Mouse (Mus musculus) erythroblast, embryonic 14.5 days (primary cell): Measurements from ENCODE around the gene Cmtr1. TPM values are rescaled to one million over a fixed set of nuclear protein-coding genes. Genes with fewer than 3 reads are reported as not detected.
A peak's percentile ranks its signal among the peaks of the same experiment; 100 is the strongest.

Source experiments
- H3K27me3 ChIP-seq: 2 replicates; pipeline ENCODE4 v1.6.1; 2012; ENCODE audit warnings: inconsistent platforms; ENCODE audit not compliant: control insufficient read depth
- H3K36me3 ChIP-seq: 2 replicates; pipeline ENCODE4 v1.6.1; 2012; ENCODE audit warnings: mild to moderate bottlenecking, inconsistent platforms; ENCODE audit not compliant: control insufficient read depth
- H3K4me1 ChIP-seq: 2 replicates; pipeline ENCODE4 v1.6.1; 2012; ENCODE audit warnings: inconsistent platforms; ENCODE audit not compliant: control insufficient read depth
- H3K4me3 ChIP-seq: replicated peaks from 2 replicates; pipeline ENCODE3; 2012; ENCODE audit warnings: moderate library complexity, mild to moderate bottlenecking, inconsistent platforms
- H3K9me3 ChIP-seq: 2 replicates; pipeline ENCODE4 v1.6.1; 2012; ENCODE audit warnings: low read length, inconsistent platforms, mixed read lengths; ENCODE audit not compliant: control insufficient read depth
- GATA1 ChIP-seq: IDR thresholded peaks from 2 replicates; pipeline ENCODE4 v1.6.1; 2012; ENCODE audit warnings: low read length, inconsistent platforms, mixed read lengths
- TAL1 ChIP-seq: IDR thresholded peaks from 3 replicates; pipeline ENCODE4 v1.6.1; 2012; ENCODE audit warnings: low read length, inconsistent platforms, mixed read lengths
- polyA plus RNA-seq: library from polyadenylated mRNA; stranded (reverse); fragments of >175 nt; gene quantifications from 2 replicates; pipeline ENCODE4 v1.2.3, GENCODE M21; 2012

Cmtr1 gene
- polyA plus RNA-seq, 1 experiment = 4.5 TPM

DNA sequence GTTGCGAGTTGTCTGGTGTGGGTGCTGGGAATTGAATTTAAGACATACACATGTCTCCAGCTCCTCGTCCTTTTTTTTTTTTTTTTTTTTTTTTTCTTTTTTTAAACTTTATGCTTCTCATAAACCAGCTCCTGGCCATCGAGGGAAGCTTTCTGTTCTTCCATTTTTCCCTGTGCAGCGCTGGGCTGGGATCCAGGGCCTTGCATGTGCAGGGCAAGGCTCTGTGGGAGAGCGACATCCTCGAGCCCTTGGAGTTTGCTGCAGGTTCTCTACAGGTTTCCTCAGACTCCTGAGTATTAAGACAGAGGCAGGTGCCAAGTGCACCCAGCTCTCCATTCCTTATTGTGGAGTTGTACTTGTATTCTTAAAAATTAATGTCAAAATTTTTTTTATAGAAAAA is 1.8 kb downstream of the Cmtr1 start:
- peak overlapping the region; percentile 90 for H3K4me3 ChIP-seq

DNA sequence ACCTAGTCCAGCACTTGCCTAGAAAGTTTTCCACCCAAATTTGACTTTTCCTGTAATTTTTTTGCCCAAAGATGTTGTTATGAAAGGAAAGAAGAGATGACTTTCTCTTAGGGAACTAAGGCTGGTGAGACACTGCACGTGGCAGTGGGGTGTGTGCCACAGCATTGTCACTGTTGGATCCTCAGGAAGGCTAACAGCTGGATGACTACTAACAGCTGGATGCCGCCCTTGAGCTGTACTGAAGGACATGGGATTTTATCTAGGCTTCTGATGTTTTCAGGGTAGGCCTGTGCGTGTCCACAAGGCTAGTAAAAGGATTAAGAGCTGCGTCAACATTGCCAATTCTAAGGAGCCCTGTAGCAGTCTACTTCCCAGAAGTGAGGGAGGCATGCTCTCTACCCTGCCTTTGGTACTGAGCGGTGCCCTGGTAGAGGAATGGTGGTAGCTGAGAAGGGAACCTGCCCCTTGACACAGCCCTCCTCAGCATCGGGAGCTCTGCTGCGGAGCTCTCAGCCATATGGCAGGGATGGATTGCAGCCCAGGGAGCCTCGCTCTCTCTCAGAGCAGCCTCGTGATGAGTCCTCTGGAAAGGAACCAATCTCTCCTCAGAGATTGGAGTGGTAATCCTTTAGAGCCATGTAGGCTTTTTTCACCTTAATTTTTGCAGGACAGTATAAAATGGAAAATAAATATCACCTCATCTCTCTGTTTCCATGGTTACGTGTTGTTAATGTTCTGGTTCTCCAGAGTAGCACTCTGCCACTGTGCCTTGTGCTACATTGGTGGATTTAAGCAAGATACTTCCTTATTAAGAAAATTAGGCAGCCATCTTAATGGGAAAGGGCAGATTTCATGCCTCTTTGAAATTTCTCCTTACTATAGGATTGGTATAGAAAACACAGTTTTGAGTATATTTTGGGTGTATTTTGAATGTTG is 7.9 kb downstream of the Cmtr1 start:
- H3K9me3 ChIP-seq = no peaks in the 10 kb centered on the region
- H3K4me1 ChIP-seq = peaks cover 55% of the 10 kb centered on the region
- H3K36me3 ChIP-seq = peaks cover 92% of the 10 kb centered on the region
- H3K27me3 ChIP-seq = no peaks in the 10 kb centered on the region
- H3K4me3 ChIP-seq = no peak overlapping the region
- TF ChIP-seq TAL1 = no peak
- TF ChIP-seq GATA1 = no peak

More for the DNA sequence above, 1.8 kb downstream of the Cmtr1 start:
- TF ChIP-seq GATA1 = no peak
- TF ChIP-seq TAL1 = no peak
- no peaks in the 10 kb centered on the region for H3K27me3 ChIP-seq
- peaks cover 49% of the 10 kb centered on the region for H3K36me3 ChIP-seq
- H3K9me3 ChIP-seq = no peaks in the 10 kb centered on the region
- H3K4me1 ChIP-seq = peaks cover 63% of the 10 kb centered on the region

DNA sequence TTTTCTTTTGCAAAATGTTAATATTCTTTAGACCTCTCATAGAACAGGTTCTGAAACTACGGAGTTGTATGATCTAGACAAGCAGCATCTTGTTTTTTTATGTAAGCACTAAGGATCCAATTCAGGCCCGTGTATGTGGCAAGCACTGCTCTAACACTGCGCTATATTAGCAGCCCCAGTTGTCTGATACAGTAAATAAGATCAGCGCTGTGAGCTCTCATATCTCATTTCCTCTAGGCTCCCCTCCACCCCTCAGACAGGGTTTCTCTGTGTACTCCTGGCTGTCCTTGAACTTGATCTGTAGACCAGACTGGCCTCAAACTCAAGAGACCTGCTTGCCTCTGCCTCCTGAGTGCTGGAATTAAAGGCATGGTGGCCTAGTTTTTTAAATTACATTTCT is 8.6 kb downstream of the Cmtr1 start:
- Histone ChIP-seq H3K36me3 (peaks cover 92% of the 10 kb centered on the region), H3K4me3 (no peak overlapping the region), H3K27me3 (no peaks in the 10 kb centered on the region), H3K9me3 (no peaks in the 10 kb centered on the region), H3K4me1 (peaks cover 55% of the 10 kb centered on the region)
- TF ChIP-seq TAL1 (no peak), GATA1 (no peak)

DNA sequence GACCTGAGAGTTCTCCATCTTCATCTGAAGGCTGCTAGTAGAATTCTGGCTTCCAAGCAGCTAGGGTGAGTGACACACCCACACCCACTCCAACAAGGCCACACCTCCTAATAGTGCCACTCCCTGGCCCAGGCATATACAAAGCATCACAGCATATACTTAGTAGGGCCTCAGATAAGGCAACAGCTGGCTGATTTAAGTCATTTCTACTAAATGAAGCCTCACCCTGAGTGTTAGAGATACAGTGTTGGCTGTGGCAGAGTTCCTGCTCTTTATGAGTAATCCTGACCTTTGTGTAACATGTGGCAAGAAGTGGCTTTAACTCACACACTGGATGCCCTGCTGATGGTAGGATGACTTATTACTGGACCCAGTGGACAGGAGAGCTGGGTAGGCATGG is 9.5 kb downstream of the Cmtr1 start:
- Histone ChIP-seq H3K9me3 (no peaks in the 10 kb centered on the region), H3K4me3 (peak overlapping the region; percentile 45), H3K36me3 (peaks cover 91% of the 10 kb centered on the region)

DNA sequence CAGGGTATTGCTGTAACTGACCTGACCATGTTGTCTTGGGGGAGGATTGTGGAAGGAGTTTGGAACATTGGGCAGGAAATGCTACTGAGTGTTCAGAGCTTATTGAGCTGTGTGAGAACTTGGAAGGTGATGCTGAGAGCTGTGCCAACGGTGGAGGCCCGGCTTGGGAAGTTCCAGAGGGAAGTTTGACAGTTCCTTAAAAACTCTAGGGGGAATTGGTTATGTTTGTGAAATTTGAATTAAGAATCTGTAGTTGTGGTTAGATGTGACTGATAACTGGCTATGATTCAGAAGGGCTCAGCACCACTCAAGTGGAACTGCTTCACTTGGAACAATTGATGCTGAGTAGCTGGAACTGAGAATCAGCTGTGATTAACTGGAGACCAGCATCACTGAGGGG is 10.6 kb downstream of the Cmtr1 start:
- TF ChIP-seq TAL1 (no peak), GATA1 (no peak)
- no peaks in the 10 kb centered on the region for H3K9me3 ChIP-seq
- no peak overlapping the region for H3K4me3 ChIP-seq
- H3K27me3 ChIP-seq = no peaks in the 10 kb centered on the region
- peaks cover 47% of the 10 kb centered on the region for H3K4me1 ChIP-seq
- H3K36me3 ChIP-seq = peaks cover 93% of the 10 kb centered on the region

More for the DNA sequence above, 9.5 kb downstream of the Cmtr1 start:
- TF ChIP-seq TAL1 (no peak), GATA1 (peak; percentile 68)
- Histone ChIP-seq H3K27me3 (no peaks in the 10 kb centered on the region), H3K4me1 (peaks cover 49% of the 10 kb centered on the region)

DNA sequence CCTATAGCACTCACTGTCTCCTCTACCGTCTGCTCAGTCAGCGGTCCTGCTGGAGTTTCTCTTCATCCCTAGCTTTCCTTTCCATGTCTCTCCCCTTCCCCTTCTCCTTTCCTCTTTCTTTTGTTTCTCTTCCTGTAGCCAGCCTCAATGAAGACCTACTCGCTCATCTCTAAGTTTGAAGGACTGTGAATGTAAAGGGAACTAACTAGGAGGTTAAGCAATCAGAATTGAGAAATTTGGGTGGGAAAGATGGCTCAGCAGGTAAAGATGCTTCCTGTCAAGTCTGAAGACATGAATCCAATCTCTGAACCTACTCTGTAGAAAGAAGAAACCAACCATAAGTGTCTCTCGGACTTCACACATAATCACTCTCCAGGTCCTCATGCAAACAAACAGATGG is 12.9 kb downstream of the Cmtr1 start:
- Histone ChIP-seq H3K4me3 (no peak overlapping the region), H3K27me3 (no peaks in the 10 kb centered on the region), H3K36me3 (peaks cover 93% of the 10 kb centered on the region), H3K4me1 (peaks cover 34% of the 10 kb centered on the region), H3K9me3 (no peaks in the 10 kb centered on the region)
- TF ChIP-seq TAL1 (no peak), GATA1 (no peak)

DNA sequence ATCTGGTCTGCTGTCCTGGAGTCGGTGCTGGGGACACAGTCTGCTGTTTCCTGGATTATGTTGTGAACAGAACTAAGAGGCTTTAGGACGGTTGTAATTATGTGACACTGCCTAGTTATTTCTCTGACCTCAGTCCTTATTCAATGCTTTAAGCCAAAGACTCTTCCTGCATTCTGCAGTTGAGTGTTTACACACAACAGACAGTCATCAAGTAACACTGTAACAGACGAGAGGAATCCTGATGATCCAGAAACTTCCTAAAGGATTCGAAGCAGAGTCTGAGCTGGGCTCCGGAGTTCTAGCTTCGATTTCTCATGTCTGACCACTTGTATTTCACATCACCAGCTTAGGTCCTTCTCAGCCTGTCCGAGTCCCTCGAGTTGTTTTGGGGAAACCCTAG is 18.1 kb downstream of the Cmtr1 start:
- Histone ChIP-seq H3K4me1 (peaks cover 11% of the 10 kb centered on the region), H3K36me3 (peaks cover 99% of the 10 kb centered on the region), H3K27me3 (no peaks in the 10 kb centered on the region), H3K4me3 (no peak overlapping the region), H3K9me3 (no peaks in the 10 kb centered on the region)
- no peak for TF ChIP-seq TAL1
- TF ChIP-seq GATA1 = no peak

DNA sequence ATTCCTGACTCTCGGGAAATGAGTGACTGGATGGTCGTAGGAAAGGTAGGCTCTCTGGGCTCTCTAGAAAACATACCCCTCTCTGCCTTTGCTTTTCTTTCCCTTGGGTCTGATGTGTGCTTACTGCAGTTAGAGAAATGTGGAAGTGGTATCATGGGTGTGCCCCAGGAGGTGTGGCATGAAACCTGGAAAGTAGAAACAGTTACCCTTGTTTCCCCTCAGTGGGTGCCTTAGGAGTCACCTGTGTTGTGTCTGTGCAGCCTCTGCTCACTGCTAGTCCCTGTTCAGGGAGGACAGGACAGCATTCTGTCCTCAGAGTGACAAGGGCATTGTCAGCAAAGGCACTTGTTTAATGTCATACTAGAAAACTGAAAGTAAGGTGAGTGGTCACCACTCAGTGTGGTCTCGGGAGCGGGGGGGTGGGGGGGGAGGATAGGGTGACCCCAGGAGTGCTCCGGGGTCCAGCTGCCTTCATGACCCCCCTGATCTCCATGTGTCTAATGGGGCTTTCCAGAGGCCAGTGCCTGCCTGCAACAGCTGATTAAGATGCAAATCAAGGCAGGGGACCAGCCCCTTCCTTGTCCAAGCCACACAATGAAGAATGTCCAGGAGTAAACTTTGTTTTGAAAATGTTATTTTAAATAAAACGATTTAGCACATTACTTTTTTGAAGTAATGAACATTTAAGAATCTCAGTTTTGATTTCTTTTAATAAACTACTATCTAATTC is 18.8 kb downstream of the Cmtr1 start:
- Histone ChIP-seq H3K27me3 (no peaks in the 10 kb centered on the region), H3K4me1 (peaks cover 17% of the 10 kb centered on the region), H3K36me3 (peaks cover 99% of the 10 kb centered on the region), H3K9me3 (no peaks in the 10 kb centered on the region), H3K4me3 (no peak overlapping the region)
- no peak for TF ChIP-seq GATA1
- TF ChIP-seq TAL1 = no peak

DNA sequence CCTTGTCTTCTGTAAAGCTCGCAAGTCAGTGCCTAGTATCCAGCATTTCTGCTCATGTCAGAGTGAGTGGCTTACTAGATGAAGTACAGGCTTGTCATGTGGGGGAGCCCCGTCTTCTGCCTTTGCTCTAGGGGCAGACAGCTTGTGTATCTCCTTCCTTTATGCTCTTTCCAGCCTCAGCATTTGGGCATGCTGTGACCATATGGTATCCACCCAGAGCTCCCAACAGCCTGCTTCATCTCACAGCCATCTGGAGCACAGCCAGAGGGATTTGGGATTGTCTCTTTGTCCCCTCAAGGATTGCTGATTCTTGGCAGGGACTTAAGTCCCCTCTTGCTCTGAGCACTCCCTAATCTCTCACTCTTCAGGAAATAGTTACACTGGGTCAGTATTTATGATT is 19.8 kb downstream of the Cmtr1 start:
- H3K36me3 ChIP-seq = peaks cover 99% of the 10 kb centered on the region
- no peak for TF ChIP-seq GATA1
- TF ChIP-seq TAL1 = no peak
- H3K27me3 ChIP-seq = no peaks in the 10 kb centered on the region
- peaks cover 27% of the 10 kb centered on the region for H3K4me1 ChIP-seq
- H3K9me3 ChIP-seq = no peaks in the 10 kb centered on the region
- H3K4me3 ChIP-seq = no peak overlapping the region
